Comparison of ENCODE assay signal across 8 mouse cellular contexts in the genomic region with DNA sequence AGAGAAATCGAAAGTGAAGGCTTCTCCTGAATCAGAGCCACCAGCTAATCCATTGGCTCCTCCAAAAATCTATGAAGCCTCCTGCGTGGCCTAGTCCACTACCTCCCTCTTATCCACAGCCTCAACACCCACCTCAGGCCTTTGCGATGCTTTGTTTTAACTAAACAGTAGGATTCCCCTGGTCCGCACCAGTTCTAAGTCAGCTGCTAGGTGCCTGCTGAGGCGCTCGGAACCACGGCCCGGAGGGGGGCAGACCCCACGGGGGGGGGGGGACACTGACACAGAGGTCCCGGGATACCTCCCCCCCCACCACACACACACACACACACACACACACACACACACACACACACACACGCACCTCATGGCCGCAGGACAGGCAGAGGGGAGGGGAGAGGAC.
DNase-seq lines count a peak whose midpoint lies in the region; ATAC-seq lines count a peak whose summit lies in the region.

No protein-coding gene starts in this region.

- H3K4me2 ChIP-seq in midbrain, embryonic 16.5 days (ENCODE audit: low read length), result no peak overlapping the region

- DNase-seq in embryo, embryonic 10 days (ENCODE audit: low spot score), result peak; percentile 44
- DNase-seq in embryo, embryonic 9.5 days (ENCODE audit: extremely low spot score), result no peak
- peak; percentile 42 for DNase-seq in right cerebral cortex, postnatal 4 days
- no peak for DNase-seq in right cerebral cortex, postnatal 14 days
- no peak for DNase-seq in adrenal gland, adult 18-20 months (ENCODE audit: low spot score in 2 of 2)
- no peak for DNase-seq in cerebellum, adult 9-10 months

- H3K27ac ChIP-seq in midbrain, embryonic 16.5 days (ENCODE audit: low read length), result no peak overlapping the region

- WGBS in midbrain, embryonic 16.5 days, result 75% methylated on average over 12 of the region's 12 CpGs

- H3K4me3 ChIP-seq in midbrain, embryonic 16.5 days (ENCODE audit: low read depth, low read length), result no peak overlapping the region

- no peak overlapping the region for H3K9ac ChIP-seq in midbrain, embryonic 16.5 days (ENCODE audit: low read depth, low read length)

- no peaks in the 10 kb centered on the region for H3K27me3 ChIP-seq in midbrain, embryonic 16.5 days (ENCODE audit: control insufficient read depth, insufficient read depth, low read depth, low read length)

- ATAC-seq in inflammation-experienced regulatory T-cells, adult 6 months, result peak; percentile 66
- peak; percentile 66; the same call in 1 of the 2 replicates for ATAC-seq in midbrain, embryonic 16.5 days

- no peaks in the 10 kb centered on the region for H3K4me1 ChIP-seq in midbrain, embryonic 16.5 days (ENCODE audit: control insufficient read depth, insufficient read depth, low read length)

- no peaks in the 10 kb centered on the region for H3K36me3 ChIP-seq in midbrain, embryonic 16.5 days (ENCODE audit: control insufficient read depth, insufficient read depth, low read length)

- H3K9me3 ChIP-seq in midbrain, embryonic 16.5 days (replicated peaks; ENCODE audit: control insufficient read depth, low read length, poor library complexity, severe bottlenecking), result no peaks in the 10 kb centered on the region; the same call in 1 of the 2 replicates

Comparison
In these comparisons a context has a peak if more than half of its experiments do, and no peak if none do; other contexts are left out.
1. DNase-seq: peak in embryo, embryonic 10 days (single experiment) and right cerebral cortex, postnatal 4 days (single experiment); none in embryo, embryonic 9.5 days (single experiment), right cerebral cortex, postnatal 14 days (single experiment), adrenal gland, adult 18-20 months (0 of 2) and cerebellum, adult 9-10 months (single experiment).